Mouse (Mus musculus) brain, embryonic 18.5 days (tissue): ENCODE measurements around the gene Nr1i2.
"Not testable (repeated sequence)": the region's sequence is repeated elsewhere in the genome, so short reads cannot be mapped to it uniquely, and the experiment has no call there.

ENCODE experiments used
- DNase-seq: peaks from one replicate; pipeline ENCODE4 v3.0.0-alpha.2; 2012; ENCODE audit warnings: low read depth, low spot score

Nr1i2 gene

DNA sequence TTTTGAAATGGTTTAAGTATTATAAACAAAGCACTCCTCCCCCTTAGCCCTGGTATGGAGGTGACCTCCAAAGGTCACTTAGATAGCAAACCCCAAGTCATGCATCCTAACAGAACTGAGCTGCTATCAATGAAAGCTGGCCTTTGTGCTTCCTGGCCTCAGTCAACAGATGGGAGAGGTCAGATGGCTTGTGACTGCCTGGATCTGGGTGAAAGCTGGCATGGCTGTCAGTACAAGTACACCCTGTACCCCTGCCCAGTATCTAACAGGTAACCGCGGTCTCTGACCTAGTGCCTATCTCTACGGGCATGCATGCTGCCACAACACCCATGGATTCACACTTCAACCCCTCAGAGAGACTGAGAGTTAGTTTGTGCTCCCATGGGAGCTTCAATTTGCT lies 6.9 kb downstream of the Nr1i2 start:
- DNase-seq, result no peak

DNA sequence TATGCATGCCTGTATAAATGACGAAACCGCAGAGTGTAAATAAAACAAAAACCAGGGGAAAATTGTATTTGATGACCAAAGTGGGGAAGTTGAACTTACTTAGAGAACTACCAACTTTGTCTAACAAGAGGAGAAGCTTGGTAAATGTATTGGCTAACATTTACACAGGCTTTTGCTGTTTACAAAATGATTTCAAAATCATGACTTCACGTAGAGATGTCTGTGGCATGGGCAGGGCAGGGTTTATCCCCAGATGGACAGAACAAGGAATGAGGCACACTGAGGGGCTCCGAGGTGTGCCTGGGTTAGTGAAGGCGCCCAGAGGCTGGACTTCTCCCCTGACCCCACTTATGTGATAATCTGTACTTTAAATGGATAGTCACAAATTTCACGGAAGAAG lies 7.3 kb downstream of the Nr1i2 start:
- DNase-seq, result no peak

DNA sequence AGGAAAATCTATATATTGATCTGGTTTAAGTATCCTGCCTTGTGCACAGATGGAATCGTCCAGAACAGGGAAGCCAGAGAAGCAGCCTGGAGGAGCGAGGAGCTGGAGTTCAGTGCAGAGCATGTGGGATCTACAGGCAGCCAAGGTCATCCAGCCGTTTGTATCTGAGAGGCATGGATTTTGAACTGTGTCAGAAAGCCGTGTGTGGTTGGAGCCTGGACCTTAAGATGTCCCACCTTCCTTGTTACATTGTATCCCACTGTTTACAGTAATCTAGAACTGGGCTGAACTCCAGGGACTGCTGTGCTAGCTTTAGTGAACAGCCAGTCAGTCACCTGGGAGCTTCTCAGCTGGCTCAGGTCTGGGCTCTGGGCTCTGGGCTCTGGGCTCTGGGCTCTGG lies 8.1 kb downstream of the Nr1i2 start:
- no peak for DNase-seq

DNA sequence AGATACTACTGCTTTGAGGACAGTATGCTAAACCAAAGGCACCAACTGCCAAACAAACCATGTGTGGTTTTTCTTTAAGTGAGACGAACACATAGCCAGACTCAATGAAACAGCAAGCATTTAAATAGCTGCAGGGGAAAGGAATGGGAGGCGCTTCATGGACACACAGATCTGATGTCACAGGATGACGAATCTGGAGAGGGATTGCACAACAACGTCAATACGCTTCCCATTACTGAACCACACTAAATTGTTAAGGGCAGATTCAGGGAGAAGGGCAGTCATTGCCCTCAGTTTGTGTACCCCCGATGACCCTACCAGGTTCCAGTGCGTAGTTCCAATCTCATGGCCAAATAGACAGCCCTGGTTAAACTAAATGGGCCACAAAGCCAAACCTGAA lies 8.8 kb downstream of the Nr1i2 start:
- no peak for DNase-seq

DNA sequence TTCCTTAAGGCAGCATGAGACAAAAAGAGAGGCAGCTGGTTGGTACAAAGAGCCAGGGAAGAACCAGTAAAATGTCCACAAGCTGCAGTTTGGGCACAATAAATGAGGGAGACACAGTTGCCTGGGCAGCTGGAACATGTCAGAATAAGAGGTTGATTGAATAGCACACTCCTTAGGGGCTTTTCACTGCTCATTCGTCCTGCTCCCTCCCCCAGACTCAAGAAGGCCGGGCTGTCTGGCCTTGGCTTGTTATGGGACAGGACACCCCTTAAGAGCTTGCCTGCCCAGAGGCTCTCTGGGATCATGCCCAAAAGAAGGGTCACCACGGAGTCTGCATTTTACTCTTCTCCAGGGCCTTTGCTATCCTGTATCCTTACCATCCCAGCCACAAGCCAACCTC lies 11.3 kb downstream of the Nr1i2 start:
- no peak for DNase-seq

DNA sequence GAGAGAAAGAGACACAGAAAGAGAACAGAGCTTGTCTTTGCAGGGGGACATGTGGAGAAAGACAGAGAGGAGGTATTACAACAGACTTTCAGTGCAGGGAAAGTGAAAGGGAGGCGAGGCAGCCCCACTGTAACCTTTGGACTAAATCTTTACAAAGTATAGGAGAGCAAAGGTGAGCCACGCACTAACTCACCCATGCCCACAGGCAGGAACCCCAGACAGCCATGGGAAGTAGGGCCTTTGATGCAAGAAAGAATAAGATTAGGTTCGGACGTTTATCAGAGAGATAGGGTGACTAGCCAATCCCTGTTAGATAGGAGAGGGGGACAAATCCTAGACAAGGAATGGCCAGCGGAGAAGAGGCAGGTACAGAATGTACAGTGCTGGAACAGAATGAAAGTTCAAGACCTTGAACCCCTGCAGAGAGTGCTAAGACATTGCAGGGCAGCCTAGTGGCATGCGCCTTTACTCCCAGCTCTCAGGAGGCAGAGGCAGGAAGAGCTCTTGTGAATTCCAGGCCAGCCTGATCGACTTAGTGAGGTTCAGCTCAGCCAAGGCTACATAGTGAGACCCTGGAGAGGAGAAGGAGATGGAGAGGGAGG lies 12.0 kb downstream of the Nr1i2 start:
- DNase-seq, result no peak

DNA sequence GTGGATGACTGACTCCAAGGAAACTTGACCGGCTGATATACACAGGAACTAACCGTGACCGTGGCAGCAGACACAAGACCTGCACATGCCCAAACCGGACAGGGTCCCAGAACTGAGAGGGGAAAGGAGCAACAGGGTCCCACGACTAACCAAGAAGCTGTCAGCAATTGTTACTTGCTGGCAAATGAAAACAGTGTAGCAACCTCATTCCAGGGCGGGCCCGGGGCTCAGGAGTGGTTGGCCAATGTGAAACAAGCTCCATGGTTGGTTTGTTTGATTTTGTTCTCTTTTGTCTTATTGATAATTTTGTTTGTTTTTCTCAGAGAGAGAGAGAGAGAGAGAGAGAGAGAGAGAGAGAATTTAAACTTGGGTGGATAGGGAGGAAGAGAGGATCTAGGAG lies 13.7 kb downstream of the Nr1i2 start:
- DNase-seq, result no peak

DNA sequence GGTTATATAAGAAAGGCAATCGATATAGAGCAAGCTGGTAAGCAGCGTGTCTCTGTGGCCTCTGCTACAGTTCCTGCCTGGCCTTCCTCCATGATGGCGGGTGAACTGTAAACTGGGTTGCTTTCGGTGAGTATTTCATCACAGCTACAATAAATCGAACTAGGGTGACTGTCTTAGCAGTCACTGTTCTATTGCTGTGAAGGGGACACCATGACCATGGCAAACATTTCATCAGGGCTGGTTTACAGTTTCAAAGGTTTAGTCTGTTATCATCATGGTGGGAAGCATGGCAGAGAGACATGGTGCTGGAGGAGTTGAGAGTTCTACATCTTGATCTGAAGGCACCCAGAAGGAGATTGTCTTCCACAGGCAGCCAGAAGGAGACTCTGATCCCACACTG lies 14.8 kb downstream of the Nr1i2 start:
- DNase-seq, result no peak

DNA sequence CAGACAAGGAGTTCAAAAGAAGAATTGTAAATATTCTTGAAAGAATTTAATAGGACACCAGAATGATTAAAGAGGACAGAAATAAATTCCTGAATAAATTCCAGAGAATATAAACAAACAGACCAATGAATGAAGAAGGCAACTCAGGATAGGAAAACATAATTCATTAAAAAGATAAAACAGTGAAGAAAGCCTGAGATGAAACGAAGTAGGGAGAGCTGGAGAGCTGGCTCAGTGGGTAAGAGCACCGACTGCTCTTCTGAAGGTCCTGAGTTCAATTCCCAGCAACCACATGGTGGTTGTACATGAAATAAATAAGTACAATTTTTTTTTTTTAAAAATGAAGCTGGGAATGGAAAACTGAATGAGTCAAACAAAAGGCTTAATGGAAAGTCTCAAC lies 19.9 kb downstream of the Nr1i2 start:
- no peak for DNase-seq

DNA sequence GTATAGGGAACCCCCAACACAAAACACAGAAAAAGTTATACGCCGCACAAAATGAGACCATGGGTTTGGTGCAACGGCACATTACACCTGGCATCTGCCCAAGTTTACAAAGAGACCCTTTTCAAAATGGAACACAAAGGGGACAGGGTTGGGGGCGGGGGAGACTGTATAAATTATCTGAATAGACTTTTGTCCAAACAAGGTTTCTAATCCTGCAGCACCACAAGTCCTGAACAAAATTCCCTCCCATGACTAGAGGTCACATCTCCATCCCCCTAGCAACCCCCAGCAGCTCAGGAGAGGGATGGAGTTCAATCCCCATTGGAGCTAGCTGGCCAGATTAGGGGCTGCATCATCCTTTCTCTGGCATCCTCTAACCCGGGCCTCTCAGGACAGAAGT lies 22.1 kb downstream of the Nr1i2 start:
- no peak for DNase-seq

DNA sequence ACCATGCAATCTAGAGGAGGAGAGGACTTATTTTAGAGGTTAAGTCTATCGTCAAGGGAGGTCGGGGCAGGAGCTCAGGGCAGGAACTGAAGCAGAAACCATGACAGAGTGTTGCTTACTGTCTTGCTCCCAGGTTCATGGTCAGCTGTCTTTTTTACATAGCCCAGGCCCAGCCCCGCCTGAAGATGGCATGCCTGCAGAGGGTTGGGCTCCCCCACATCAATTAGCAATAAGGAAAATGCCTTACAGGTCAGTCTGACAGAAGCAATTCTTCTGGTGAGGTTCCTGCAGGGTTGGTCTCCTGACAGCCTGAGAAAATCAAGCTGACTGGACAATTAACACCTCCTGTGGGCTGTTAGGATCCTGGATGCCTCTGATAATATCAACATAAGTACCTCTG lies 23.0 kb downstream of the Nr1i2 start:
- no peak for DNase-seq

DNA sequence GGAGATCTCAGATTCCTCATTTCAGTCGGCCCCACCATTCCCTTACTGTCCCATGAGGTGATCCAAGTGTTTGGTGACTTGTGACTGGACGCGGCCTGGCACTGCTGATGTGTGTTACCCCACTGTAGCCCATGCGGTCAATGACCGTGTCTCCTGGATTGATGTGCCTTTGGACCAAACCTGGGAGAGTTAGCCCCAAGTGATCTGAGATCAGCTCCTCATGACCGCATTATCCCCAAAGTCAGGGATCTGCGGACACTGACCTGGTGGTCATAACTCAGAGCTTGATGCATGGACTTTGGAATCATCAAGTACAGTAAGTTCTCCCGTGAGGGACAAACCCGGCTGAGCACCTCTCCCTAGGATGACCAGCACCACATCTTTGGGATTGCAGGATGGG lies 38.7 kb downstream of the Nr1i2 start:
- DNase-seq, result no peak

DNA sequence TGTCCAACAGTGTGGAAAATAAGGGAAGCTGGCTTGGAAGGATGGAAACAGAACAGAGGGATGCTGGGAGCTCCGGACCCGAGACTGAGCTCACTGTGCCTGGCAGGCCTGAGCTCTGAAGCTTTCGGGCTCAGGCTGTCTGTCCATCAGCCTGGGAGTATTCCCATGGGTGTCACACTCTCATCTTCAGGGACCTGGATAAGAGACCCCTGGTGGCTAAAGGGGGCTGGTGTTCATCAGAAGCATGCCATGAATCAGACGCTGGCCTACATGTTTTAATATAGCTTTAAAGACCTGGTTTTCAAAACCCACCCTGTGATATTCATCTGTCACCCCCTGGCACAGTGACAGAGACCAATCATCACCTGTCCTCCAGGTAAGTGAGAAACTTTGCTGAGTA lies 39.5 kb downstream of the Nr1i2 start:
- no peak for DNase-seq

DNA sequence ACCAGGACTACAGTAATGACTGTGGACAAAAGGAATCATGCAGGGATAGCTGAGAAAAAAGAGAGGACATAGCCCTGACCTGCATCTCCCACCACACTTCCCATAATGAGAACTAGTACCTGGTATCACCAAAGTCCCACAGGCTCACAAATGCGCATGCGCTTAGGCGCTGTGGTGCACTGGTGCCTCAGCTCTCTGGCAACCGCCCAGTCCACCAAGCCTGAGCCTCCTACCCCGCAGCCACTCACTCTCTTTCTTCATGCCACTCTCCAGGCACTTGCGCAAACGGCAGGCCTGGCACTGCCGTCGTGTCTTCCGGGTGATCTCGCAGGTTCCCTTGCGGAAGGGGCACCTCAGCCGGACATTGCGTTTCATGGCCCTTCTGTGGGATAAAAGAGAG lies 40.6 kb downstream of the Nr1i2 start:
- DNase-seq, result no peak

DNA sequence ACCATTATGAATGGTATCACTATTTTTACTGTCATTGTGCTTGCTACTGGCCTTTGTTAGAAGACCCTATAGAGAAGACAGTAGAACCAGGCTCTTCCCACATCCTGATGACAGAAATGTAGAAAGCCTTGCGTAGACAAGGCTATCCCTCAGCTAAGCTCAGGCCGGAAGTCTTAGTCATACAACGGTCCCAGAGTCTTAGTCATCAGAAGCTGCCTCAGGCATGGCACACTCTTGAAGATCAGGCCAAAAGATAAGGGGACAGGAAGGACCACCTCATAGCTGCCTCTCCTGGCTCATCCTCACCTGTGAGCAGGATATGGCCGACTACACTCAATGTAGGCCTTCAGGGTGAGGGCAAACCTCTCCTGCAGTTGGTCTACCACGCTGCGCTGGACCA lies 44.2 kb downstream of the Nr1i2 start:
- no peak for DNase-seq

DNA sequence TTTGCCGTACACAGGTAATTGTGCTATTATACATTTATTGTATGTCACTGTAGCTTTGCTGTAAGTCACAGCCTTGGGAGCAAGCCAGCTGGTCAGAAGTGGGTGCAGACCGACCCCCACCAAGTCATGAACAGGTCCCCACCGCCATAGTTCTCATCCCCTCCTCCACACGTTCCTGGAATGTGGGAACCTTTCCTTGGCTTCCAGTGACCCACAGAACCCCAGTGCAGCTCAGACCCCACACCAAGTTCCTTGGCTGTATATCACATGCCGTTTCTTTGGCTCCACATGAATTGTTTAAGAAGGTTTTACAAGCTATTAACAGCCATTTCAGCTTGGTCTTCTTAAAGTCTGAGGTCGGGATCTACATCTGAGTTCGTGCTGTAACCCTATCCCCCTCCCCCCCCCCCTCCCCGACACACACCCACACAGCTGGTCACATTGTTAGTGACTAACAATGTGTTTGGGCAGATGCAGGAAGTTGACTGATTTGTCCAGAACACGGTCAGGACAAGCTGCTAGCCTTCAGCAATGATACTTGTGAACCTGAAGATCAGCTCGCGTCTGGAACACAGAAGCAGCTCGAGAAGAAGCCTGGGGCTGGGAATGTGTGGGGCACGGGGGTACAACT lies 46.2 kb downstream of the Nr1i2 start:
- no peak for DNase-seq

DNA sequence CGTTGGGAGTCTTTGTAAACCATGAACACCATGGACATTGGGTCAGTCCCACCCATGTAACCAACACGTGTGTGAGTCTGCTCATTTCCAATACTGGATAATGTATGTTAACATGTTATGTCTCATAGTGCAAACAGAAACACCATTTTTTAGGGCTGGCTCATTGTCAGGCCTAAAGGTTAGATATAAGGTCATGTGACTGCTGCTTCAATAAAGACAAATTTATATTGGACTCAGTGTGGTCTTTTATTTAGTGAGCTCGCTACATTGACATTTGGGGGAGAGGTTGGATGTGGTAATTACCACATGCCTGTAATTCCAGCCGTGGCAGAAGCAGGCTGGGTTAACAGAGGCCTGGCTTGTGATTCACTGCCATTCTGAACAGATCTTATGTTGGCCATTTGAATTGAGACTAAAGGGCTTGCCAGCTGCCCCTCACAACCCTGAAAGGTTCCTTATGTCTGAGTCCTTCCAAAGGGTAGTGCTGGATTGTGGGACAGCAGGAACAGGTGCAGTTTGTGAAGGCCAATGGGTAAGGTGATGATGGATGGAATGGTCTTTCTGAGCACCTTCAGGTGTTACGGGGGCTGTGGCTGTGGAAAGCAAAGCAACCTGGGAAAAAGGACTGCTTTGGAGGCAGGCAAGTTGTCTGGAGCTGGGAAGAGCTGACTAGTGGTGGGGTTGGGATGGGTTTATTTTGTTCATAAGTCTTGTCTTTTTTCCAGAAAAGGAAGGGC lies 48.6 kb downstream of the Nr1i2 start:
- DNase-seq, result no peak

DNA sequence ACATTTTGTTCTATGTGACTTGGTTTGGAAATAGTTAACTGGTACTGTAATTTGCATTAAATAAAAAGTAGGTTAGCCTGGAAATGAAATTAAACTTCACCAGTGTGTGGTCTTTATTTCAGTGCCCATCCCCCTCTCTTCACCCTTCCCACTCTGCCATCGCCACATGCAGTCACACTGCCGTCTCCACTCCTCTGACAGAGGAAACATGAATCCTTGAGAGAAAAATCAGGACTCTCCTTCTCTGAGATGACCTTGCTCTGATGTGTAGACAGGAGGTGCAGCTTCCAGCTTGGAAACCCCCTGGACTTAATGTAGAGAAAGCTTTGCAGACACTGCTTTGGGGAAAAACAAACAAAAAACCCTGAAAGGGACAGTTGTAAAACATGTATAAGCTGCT lies 49.2 kb downstream of the Nr1i2 start:
- no peak for DNase-seq

DNA sequence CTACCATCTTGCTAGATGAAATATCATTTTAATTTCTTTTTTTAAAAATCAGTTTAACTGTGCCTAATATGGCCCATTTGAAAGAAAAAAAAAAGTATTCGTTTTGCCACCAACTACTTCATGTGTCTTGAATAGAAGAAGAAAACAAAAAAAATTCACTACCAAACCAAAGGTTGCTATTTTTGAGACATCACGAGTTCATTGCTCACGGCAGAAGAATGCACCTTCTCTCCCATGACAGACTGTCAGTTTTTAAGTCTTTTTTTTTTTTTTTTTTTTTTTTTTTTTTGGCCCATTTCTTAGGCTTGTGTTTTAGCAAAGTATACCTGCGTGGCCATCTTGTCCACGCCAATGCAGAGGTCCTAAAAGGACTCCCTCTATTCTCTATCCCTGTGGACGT lies 50.5 kb downstream of the Nr1i2 start:
- DNase-seq, result no peak

DNA sequence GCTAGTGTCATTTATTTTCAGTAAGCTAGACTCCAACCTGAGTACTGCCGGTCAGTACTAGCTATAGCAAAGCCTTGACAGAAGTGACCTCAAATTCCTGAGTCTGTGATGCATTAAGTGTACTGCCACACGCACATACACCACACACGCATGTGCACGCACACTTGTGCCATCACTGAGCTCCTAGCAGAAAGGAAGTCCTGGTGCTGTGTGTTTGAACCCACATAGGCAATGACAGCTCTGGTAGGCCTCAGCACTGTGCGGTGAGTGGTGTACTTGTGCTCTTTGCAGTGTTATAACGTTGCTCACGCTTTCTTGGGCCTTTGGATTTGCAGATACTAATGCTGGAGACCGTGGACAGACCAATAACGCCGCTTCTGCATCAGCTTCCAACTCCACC lies 54.5 kb downstream of the Nr1i2 start:
- DNase-seq, result no peak

DNA sequence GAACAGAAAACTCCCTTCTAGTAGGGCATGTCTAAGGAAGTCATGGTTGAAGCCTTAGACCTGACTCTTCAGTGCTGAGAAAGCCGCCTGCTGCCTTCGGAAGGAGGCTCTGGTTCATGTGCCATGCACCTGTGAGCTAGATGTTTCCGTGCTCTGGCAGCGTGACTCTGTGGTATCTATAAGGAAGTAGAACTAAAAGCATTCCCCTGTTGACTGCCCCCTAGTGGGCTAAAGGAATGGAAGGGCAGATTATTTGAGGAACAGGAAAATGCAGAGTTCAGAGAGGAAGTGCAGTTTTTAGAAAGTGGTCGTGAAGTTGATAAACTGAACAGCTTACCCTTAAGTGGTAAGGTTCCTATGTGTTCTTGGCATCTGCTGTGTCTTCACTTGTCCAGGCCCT lies 54.9 kb downstream of the Nr1i2 start:
- no peak for DNase-seq

DNA sequence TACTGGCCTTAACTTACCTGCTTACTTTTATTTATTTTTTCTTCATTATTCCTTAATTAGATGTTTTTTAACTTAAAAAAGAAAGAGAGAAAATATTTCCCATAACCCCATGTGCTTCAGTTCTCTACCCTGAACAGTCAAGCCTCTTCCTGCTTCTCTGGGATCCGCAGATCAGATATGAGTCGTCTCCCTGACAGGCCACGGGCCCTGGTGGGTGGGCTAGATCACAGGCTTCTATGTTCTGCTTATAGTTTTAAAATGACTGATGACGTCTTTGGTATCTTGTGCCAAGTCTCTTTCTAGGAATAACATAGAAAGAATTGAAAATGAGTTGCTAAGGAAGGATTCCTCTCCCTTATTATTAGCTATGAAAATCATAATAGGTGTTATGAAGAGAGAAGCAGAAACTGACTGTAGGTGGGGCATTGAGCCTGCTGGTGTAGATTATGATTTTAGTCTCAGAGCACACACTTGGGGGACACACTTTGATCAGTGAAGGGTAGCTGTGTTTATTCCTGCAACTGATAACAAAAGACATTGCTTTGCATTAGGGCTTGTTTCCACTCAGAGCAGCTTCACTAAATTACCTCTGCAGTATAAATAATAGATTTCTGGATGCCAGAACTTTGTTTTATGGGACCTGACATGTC lies 57.6 kb downstream of the Nr1i2 start:
- no peak for DNase-seq

DNA sequence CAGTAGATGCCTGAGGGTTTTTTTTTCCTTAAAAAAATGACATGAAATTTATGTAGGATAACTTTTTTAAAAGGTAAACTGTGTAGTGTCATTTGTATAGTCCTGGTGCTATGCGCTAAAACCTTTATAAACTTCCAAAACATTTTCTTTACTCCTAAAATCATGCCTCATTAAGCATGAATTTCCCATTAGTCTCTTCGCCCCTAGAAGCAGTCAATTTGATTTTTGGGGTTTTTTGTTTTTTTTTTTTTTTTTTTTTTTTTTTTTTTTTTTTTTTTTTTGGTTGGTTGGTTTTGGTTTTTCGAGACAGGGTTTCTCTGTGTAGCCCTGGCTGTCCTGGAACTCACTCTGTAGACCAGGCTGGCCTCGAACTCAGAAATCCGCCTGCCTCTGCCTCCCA lies 72.1 kb downstream of the Nr1i2 start:
- not testable (repeated sequence) for DNase-seq
